Mouse (Mus musculus) liver, postnatal 0 days (tissue): ENCODE measurements at regions not wholly inside any gene's neighbourhood (a gene's known extent, or its start where the extent isn't known, plus 50 kb on each side); places are given as distances from the start of the nearest gene placed in this dataset.

Experiments used
- ATAC-seq: fragments of 200-750 bp; cut with Nextera tagmentation; 2 replicates; pipeline ENCODE4 v1.8.0; 2017; ENCODE audit warnings: mild to moderate bottlenecking, moderate library complexity
- DNase-seq: peaks from one replicate; pipeline ENCODE4 v3.0.0-alpha.2; 2016
- H3K27ac ChIP-seq: fragments of 300-500 bp; sonication (generic); 2 replicates; pipeline ENCODE4 v1.5.1; 2014; ENCODE audit warnings: antibody characterized with exemption, moderate library complexity, mild to moderate bottlenecking, low read depth
- H3K27me3 ChIP-seq: fragments of 300-500 bp; sonication (generic); 2 replicates; pipeline ENCODE4 v1.6.1; 2014; ENCODE audit warnings: low read length, control low read depth, mixed read lengths; ENCODE audit not compliant: insufficient read depth
- H3K36me3 ChIP-seq: fragments of 300-500 bp; sonication (generic); replicated peaks from 2 replicates; pipeline ENCODE4 v1.6.1; 2014; ENCODE audit warnings: mild to moderate bottlenecking, control low read depth, low read length, moderate library complexity, mixed read lengths; ENCODE audit not compliant: insufficient read depth
- H3K4me1 ChIP-seq: fragments of 300-500 bp; sonication (generic); 2 replicates; pipeline ENCODE4 v1.6.1; 2014; ENCODE audit warnings: antibody characterized with exemption, mild to moderate bottlenecking, control low read depth; ENCODE audit not compliant: insufficient read depth
- H3K4me2 ChIP-seq: fragments of 300-500 bp; sonication (generic); 2 replicates; pipeline ENCODE4 v1.6.1; 2014; ENCODE audit warnings: low read depth, mild to moderate bottlenecking, low read length, moderate library complexity, mixed read lengths
- H3K4me3 ChIP-seq: fragments of 300-500 bp; sonication (generic); 2 replicates; pipeline ENCODE4 v1.5.1; 2014; ENCODE audit warnings: low read depth, low read length
- H3K9ac ChIP-seq: fragments of 300-500 bp; sonication (generic); replicated peaks from 2 replicates; pipeline ENCODE4 v1.6.1; 2014; ENCODE audit warnings: mild to moderate bottlenecking, moderate library complexity
- H3K9me3 ChIP-seq: fragments of 300-500 bp; sonication (generic); 2 replicates; pipeline ENCODE4 v1.6.1; 2016; ENCODE audit warnings: mild to moderate bottlenecking, control low read depth, low read length, mixed read lengths
- CTCF ChIP-seq: sonication (generic); IDR thresholded peaks from 2 replicates; pipeline ENCODE4 v1.5.1; 2016; ENCODE audit warnings: antibody characterized with exemption, low read depth
- EP300 ChIP-seq: IDR thresholded peaks from 2 replicates; pipeline ENCODE4 v1.6.1; 2016; ENCODE audit warnings: antibody characterized with exemption, low read depth, mild to moderate bottlenecking
- WGBS: fragments of 180-500 bp; shearing (Covaris S2); extraction: QIAGEN DNeasy Blood & Tissue Kit; methylation state at CpG from one replicate; pipeline ENCODE4 v1.1.7; 2014; ENCODE audit not compliant: insufficient replicate concordance; 5-methylcytosine and 5-hydroxymethylcytosine counted together

DNA sequence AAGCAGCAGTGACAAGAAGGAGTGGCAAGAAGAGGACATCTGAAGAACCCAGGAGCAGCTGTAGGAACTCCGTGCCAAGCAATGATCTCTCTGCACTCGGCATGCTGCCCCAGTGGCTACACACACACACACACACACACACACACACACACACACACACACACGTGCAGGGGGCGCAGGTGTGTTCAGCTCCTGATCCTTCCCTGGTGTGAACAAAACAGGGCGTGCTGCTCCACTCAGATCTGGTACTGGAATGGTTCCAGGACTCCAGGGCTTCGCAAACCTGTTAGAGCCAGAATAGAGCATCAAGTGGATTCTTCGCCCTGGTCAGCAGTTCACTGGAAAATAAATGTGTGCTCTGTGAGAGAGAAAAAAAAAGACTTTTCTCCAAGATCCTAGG, 169.2 kb upstream of the Zdhhc25 start:
- 76% methylated on average over 7 of the region's 7 CpGs for WGBS
- Histone ChIP-seq H3K4me3 (no peak overlapping the region), H3K4me1 (no peaks in the 10 kb centered on the region), H3K27ac (no peak overlapping the region), H3K36me3 (no peaks in the 10 kb centered on the region), H3K27me3 (no peaks in the 10 kb centered on the region), H3K9ac (no peak overlapping the region), H3K4me2 (no peak overlapping the region), H3K9me3 (no peaks in the 10 kb centered on the region)
- no peak for DNase-seq
- no peak for ATAC-seq
- TF ChIP-seq CTCF = no peak
- TF ChIP-seq EP300 = no peak

DNA sequence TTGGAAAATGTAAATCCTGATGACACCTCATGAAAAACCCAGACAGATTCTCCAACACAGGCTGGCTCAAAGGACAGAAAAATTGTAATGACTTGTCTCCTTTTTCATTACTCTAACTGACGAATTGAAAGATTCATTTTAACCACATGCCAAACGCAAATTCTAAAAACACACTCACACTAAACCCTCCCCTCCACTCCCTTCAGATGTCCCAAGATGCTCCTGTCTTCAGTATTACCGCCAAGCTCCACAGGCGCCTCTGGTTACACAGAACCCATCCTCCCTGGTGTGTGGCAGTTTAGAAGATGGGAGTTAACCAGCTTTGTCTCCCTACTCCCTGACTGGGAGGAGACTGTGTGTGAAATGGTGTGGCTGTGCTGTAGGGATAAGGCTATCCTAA, 151.8 kb upstream of the Zdhhc25 start:
- DNase-seq = no peak
- TF ChIP-seq CTCF (no peak), EP300 (no peak)
- WGBS = 71% methylated on average over 4 of the region's 4 CpGs
- Histone ChIP-seq H3K9ac (no peak overlapping the region), H3K27me3 (no peaks in the 10 kb centered on the region), H3K4me2 (no peak overlapping the region), H3K4me1 (no peaks in the 10 kb centered on the region), H3K36me3 (no peaks in the 10 kb centered on the region), H3K9me3 (no peaks in the 10 kb centered on the region), H3K4me3 (no peak overlapping the region), H3K27ac (no peak overlapping the region)
- ATAC-seq = no peak

DNA sequence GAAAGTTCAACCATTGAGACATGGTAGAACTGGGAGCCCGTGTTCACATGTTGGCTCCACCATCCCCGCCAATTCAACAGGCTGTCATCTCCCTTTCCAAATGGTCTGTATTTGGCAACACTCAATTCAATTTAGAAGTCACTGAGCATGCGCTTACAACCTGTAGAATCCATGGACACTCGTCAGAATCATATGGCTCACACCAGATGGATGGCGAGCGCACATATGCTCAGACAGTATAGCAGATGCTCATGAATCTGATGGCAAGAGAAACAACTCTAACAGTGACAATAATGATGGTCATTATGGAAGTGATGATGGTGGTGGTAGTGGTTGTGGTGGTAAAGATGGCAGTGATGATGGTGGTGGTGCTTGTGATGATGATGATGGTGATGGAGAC, 148.9 kb upstream of the Zdhhc25 start:
- no peaks in the 10 kb centered on the region for H3K9me3 ChIP-seq
- no peaks in the 10 kb centered on the region for H3K4me1 ChIP-seq
- H3K9ac ChIP-seq = no peak overlapping the region
- ATAC-seq (no peak), DNase-seq (no peak)
- no peak overlapping the region for H3K27ac ChIP-seq
- no peak overlapping the region for H3K4me3 ChIP-seq
- no peaks in the 10 kb centered on the region for H3K27me3 ChIP-seq
- H3K4me2 ChIP-seq = no peak overlapping the region
- no peak for TF ChIP-seq EP300
- no peak for TF ChIP-seq CTCF
- H3K36me3 ChIP-seq = no peaks in the 10 kb centered on the region
- 82% methylated on average over 6 of the region's 6 CpGs for WGBS

DNA sequence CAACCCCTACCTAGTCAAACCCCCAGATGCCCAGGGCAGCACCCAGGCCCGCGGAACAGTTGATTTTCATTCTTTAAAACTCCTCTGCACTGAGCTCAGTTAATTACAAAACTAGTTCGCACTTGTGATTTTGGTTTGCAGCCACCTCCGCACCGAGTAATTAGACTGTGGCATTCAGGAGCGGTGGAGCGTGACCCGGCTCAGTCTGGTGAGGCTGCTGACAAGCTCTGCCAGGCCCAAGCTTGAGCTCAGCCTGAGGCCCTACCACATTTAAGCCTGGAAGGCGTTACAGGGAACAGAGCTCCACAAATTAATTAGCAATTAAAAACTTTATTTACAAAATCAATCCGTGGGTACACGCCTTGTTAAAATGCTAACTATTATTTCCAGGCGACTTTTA, 132.0 kb upstream of the Zdhhc25 start:
- Histone ChIP-seq H3K36me3 (no peaks in the 10 kb centered on the region), H3K9ac (no peak overlapping the region), H3K27ac (no peak overlapping the region), H3K4me1 (no peaks in the 10 kb centered on the region), H3K9me3 (no peaks in the 10 kb centered on the region), H3K4me2 (no peak overlapping the region), H3K4me3 (no peak overlapping the region), H3K27me3 (no peaks in the 10 kb centered on the region)
- 76% methylated on average over 12 of the region's 12 CpGs for WGBS
- DNase-seq (no peak), ATAC-seq (no peak)
- TF ChIP-seq CTCF = no peak
- TF ChIP-seq EP300 = no peak

DNA sequence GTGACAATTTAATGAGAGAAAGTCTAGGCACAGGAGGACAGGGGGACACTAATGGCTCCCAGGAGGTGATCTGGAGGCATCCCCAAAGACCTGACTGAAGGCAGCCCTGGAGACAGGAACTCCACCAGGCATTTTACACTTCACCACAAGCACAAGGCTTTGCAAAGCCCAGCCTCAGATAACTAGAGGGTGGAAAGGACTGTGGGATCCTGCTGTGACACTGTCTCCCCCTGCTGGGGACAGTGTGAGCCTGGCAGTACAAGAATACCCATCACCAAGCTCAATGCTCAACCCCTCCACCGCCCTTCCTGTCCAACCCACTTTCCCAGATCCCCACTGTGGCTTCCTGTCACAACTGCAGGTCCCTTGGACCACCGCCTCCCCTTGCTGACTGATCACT, 131.3 kb upstream of the Zdhhc25 start:
- no peak for DNase-seq

DNA sequence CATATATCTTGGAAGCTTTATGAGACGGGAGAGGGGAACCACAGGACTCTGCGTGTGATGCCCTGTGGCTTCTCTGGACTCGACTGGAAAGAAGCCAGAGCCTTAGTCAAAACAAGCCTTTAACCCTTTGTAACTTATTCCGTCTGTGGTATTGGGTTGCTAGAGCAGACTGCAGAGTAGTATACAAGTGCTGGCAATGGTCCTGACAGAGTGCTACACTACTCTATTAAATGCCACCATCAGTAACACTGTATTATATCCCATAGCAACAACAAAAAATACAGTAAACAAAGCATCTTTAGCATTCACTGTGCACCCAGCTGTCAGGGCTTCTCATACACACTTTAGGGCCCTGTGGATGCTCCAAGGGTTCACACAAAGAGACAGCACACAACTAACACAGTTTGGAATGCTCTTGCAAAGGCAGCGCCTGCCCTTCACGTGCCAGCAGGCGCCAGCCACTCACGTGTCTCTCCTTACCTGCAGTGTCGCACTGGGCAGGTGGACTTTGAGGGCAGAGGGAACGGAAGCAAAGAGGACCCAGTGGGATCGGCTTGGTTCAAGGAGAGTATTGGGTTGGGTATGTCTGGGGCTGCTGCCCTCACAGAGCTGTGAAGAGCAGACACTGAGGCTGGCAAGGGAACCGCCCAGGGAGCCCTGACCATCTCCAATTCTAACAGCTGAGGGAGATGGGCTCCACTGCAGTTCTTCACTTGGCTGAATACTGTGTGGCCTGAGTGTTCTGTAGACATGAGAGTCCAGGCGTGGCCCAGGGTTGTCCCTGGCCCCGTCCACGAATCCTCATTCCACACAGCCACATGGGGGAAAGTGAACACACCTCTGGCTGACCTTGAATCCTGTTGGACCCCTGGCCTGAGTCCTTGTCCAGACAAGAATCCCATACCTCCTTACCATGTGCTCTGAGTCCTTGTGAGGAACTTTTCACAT, 130.3 kb upstream of the Zdhhc25 start:
- H3K4me3 ChIP-seq = no peak overlapping the region
- 69% methylated on average over 15 of the region's 15 CpGs for WGBS
- TF ChIP-seq CTCF = no peak
- no peak for TF ChIP-seq EP300
- DNase-seq (no peak), ATAC-seq (no peak)
- H3K27ac ChIP-seq = no peak overlapping the region
- H3K27me3 ChIP-seq = no peaks in the 10 kb centered on the region
- H3K9ac ChIP-seq = no peak overlapping the region
- no peaks in the 10 kb centered on the region for H3K9me3 ChIP-seq
- no peaks in the 10 kb centered on the region for H3K4me1 ChIP-seq
- H3K4me2 ChIP-seq = no peak overlapping the region
- H3K36me3 ChIP-seq = no peaks in the 10 kb centered on the region

More for the DNA sequence above, 131.3 kb upstream of the Zdhhc25 start:
- ATAC-seq = no peak
- H3K4me2 ChIP-seq = no peak overlapping the region
- no peaks in the 10 kb centered on the region for H3K36me3 ChIP-seq
- no peak overlapping the region for H3K27ac ChIP-seq
- TF ChIP-seq CTCF (peak; percentile 54), EP300 (no peak)
- no peaks in the 10 kb centered on the region for H3K9me3 ChIP-seq
- no peaks in the 10 kb centered on the region for H3K4me1 ChIP-seq
- H3K4me3 ChIP-seq = no peak overlapping the region
- H3K9ac ChIP-seq = no peak overlapping the region
- H3K27me3 ChIP-seq = no peaks in the 10 kb centered on the region
- 32% methylated on average over 2 of the region's 2 CpGs for WGBS
